Mouse (Mus musculus) lung, postnatal 0 days (tissue): ENCODE results near the gene Slc35a2. TPM values are rescaled to one million over a fixed set of nuclear protein-coding genes. Genes with fewer than 3 reads are reported as not detected.

Source experiments
- ATAC-seq: fragments of 200-750 bp; cut with Nextera tagmentation; 2 replicates; pipeline ENCODE4 v1.8.0; 2017; ENCODE audit warnings: moderate library complexity
- DNase-seq: peaks from one replicate; pipeline ENCODE4 v3.0.0-alpha.2; 2016; ENCODE audit warnings: low spot score
- H3K27ac ChIP-seq: fragments of 300-500 bp; sonication (generic); 2 replicates; pipeline ENCODE4 v1.5.1; 2014; ENCODE audit warnings: antibody characterized with exemption, mild to moderate bottlenecking, low read length, mixed read lengths
- H3K27me3 ChIP-seq: fragments of 300-500 bp; sonication (generic); replicated peaks from 2 replicates; pipeline ENCODE4 v1.6.1; 2014; ENCODE audit warnings: low read length, mixed read lengths; ENCODE audit not compliant: insufficient read depth
- H3K36me3 ChIP-seq: fragments of 300-500 bp; sonication (generic); 2 replicates; pipeline ENCODE4 v1.6.1; 2014; ENCODE audit warnings: low read length, mixed read lengths; ENCODE audit not compliant: insufficient read depth
- H3K4me1 ChIP-seq: fragments of 300-500 bp; sonication (generic); 2 replicates; pipeline ENCODE4 v1.6.1; 2014; ENCODE audit warnings: antibody characterized with exemption, low read depth, low read length, mixed read lengths; ENCODE audit not compliant: insufficient read depth
- H3K4me2 ChIP-seq: fragments of 300-500 bp; sonication (generic); replicated peaks from 2 replicates; pipeline ENCODE4 v1.6.1; 2014; ENCODE audit warnings: low read depth, mild to moderate bottlenecking, low read length, moderate library complexity, mixed read lengths
- H3K4me3 ChIP-seq: fragments of 300-500 bp; sonication (generic); 2 replicates; pipeline ENCODE4 v1.5.1; 2014; ENCODE audit warnings: low read depth, low read length
- H3K9ac ChIP-seq: fragments of 300-500 bp; sonication (generic); replicated peaks from 2 replicates; pipeline ENCODE4 v1.6.1; 2014; ENCODE audit warnings: low read depth, mild to moderate bottlenecking
- H3K9me3 ChIP-seq: fragments of 300-500 bp; sonication (generic); 2 replicates; pipeline ENCODE4 v1.6.1; 2016; ENCODE audit warnings: low read length, mixed read lengths
- CTCF ChIP-seq: IDR thresholded peaks from 2 replicates; pipeline ENCODE4 v1.5.1; 2016; ENCODE audit warnings: antibody characterized with exemption, mild to moderate bottlenecking
- EP300 ChIP-seq: IDR thresholded peaks from 2 replicates; pipeline ENCODE4 v1.6.1; 2016; ENCODE audit warnings: antibody characterized with exemption, mild to moderate bottlenecking, control low read depth
- WGBS: fragments of 180-500 bp; shearing (Covaris S2); extraction: QIAGEN DNeasy Blood & Tissue Kit; methylation state at CpG from one replicate; pipeline ENCODE4 v1.1.7; 2014; 5-methylcytosine and 5-hydroxymethylcytosine counted together
- polyA plus RNA-seq: library from polyadenylated mRNA; unstranded; fragments of >200 nt; fragmentation: Nextera tagmentation; extraction: Ambion mirVana; gene quantifications from 2 replicates; pipeline ENCODE4 v1.2.1, GENCODE M21; 2015

Slc35a2 gene
- polyA plus RNA-seq, 1 experiment from 2014 or later, result 32.2 TPM

DNA sequence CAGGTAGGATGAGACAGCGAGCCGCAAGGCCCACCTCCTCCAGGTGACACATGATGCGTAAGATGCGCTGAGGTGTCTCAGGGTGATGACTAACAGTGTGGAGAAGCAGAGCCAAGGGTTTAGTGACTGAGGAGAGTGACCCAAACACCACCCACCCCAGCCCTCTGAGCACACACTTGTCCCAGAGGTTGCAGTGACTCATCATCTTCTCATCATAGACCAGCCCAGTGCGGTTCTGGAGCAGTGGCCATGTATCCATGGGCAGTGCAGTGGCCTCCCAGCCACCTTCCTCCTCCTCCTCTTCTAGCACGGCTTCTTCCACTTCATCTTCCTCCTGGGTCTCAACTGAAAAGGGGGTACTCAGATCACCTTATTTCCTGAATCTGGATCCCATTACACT, 53.8 kb downstream of the Slc35a2 start:
- no peak for ATAC-seq
- TF ChIP-seq EP300 (no peak), CTCF (no peak)
- WGBS, result 89% methylated on average over 6 of the region's 6 CpGs

More for the DNA sequence above, 53.8 kb downstream of the Slc35a2 start:
- Histone ChIP-seq H3K9me3 (no peaks in the 10 kb centered on the region), H3K4me2 (no peak overlapping the region), H3K36me3 (no peaks in the 10 kb centered on the region), H3K27me3 (no peaks in the 10 kb centered on the region), H3K4me3 (no peak overlapping the region), H3K27ac (no peak overlapping the region), H3K4me1 (no peaks in the 10 kb centered on the region), H3K9ac (no peak overlapping the region)
- no peak for DNase-seq

Other genes starting within 250 kb of the Slc35a2 start
- 1.5 and 1.6 TPM in 2 replicates for gene Syp, start 245.6 kb upstream of the Slc35a2 start, polyA plus RNA-seq
- gene Prickle3, start 226.8 kb upstream of the Slc35a2 start, polyA plus RNA-seq, result 6.5 and 6.9 TPM in 2 replicates
- gene Plp2, start 212.6 kb upstream of the Slc35a2 start, polyA plus RNA-seq, result 238 and 242 TPM in 2 replicates
- 3.5 and 3.7 TPM in 2 replicates for gene Magix, start 202.8 kb upstream of the Slc35a2 start, polyA plus RNA-seq
- 25.9 and 26.1 TPM in 2 replicates for gene Gpkow, start 186.9 kb upstream of the Slc35a2 start, polyA plus RNA-seq
- 202 and 222 TPM in 2 replicates for gene Wdr45, start 169.7 kb upstream of the Slc35a2 start, polyA plus RNA-seq
- 0.64 and 2.7 TPM in 2 replicates for gene Gm45208, start 161.8 kb upstream of the Slc35a2 start, polyA plus RNA-seq
- gene Praf2, start 155.6 kb upstream of the Slc35a2 start, polyA plus RNA-seq, result 18.3 and 18.8 TPM in 2 replicates
- gene Ccdc120, start 133.1 kb upstream of the Slc35a2 start, polyA plus RNA-seq, result 26.4 and 28.2 TPM in 2 replicates
- gene Tfe3, start 121.5 kb upstream of the Slc35a2 start, polyA plus RNA-seq, result 22.0 and 27.6 TPM in 2 replicates
- gene Gripap1, start 94.3 kb upstream of the Slc35a2 start, polyA plus RNA-seq, result 22.1 and 25.6 TPM in 2 replicates
- 0.30 and 0.41 TPM in 2 replicates for gene Kcnd1, start 61.7 kb upstream of the Slc35a2 start, polyA plus RNA-seq
- gene Otud5, start 42.7 kb upstream of the Slc35a2 start, polyA plus RNA-seq, result 29.0 and 30.3 TPM in 2 replicates
- 5.5 and 7.0 TPM in 2 replicates for gene Pim2, start 5.8 kb upstream of the Slc35a2 start, polyA plus RNA-seq
- gene Pqbp1, start 15.2 kb downstream of the Slc35a2 start, polyA plus RNA-seq, result 80.1 and 80.4 TPM in 2 replicates
- gene Timm17b, start 15.3 kb downstream of the Slc35a2 start, polyA plus RNA-seq, result 82.3 and 88.9 TPM in 2 replicates
- gene Gm10491, start 23.8 kb downstream of the Slc35a2 start, polyA plus RNA-seq, result not detected in 2 replicates
- gene Gm10490, start 25.5 kb downstream of the Slc35a2 start, polyA plus RNA-seq, result not detected in 2 replicates
- gene Pcsk1n, start 35.8 kb downstream of the Slc35a2 start, polyA plus RNA-seq, result 0.15 and 0.17 TPM in 2 replicates
- gene Eras, start 44.6 kb downstream of the Slc35a2 start, polyA plus RNA-seq, result not detected in 2 replicates
- gene Hdac6, start 63.9 kb downstream of the Slc35a2 start, polyA plus RNA-seq, result 7.2 and 7.5 TPM in 2 replicates
- 1.8 and 2.0 TPM in 2 replicates for gene Gata1, start 94.0 kb downstream of the Slc35a2 start, polyA plus RNA-seq
- 0.68 TPM in 1 of 2 replicates, not detected in the other for gene Glod5, start 134.5 kb downstream of the Slc35a2 start, polyA plus RNA-seq
- 13.2 and 13.6 TPM in 2 replicates for gene Suv39h1, start 190.7 kb downstream of the Slc35a2 start, polyA plus RNA-seq
- 0.90 and 1.2 TPM in 2 replicates for gene Was, start 206.5 kb downstream of the Slc35a2 start, polyA plus RNA-seq
- gene Wdr13, start 248.9 kb downstream of the Slc35a2 start, polyA plus RNA-seq, result 18.4 and 18.9 TPM in 2 replicates